Mouse (Mus musculus) T-helper 17 cell (primary cell): ENCODE measurements around the gene Duoxa2.

Experiments used
- in situ Hi-C, 2 experiments: fragments of 300-600 bp; cut with MboI, MseI; formaldehyde crosslinking; loops; 1 replicate in 1 of 2; 2 replicates in 1 of 2; pipeline ENCODE4 v1.15.1; 2025; ENCODE audit warnings: high pct_unique_total_duplicates in 2 of 2

The Duoxa2 gene

DNA sequence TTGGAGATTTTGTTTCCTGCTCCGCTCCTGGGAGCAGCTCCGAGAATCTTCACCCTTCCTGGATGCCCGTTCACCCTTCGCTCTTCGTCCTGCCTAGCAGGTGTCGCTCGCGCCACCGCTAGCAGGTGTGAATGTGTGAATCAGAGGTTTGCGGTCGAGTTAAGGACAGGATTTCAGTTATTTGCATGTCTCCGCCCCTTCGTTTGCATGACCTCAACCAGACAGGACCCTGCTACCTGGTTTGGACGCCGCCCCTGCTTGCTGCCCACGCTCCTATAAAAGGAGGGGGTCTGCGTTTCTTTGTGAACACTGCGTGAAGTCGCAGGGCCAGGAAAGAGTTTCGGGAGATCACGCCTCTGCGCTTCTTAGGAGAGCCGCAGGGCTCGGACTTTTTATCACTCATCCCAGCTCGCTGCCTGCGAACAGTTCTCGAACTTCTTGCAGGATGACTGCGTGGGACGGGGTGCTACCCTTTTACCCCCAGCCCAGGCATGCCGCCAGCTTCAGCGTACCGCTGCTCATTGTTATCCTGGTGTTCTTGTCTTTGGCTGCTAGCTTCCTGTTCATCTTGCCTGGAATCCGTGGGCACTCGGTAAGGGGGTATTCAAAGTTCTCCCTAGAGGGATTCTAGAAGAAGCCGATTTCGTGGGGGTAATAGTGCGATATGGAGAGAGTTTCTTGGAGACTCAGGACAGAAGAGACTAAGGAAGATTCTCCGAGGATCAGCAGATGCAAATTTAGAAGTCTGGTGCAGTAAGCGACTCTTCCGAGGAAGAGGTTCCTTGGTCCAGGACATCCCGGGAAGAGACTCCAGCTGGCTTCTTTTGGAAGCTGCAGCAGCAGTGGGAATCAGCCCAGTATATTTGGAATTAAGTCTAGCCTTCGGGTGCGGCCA is at the start of gene Duoxa2:
Gene Duoxa2, plus strand, starts transcription at position 305 of the 895 bp plus-strand sequence.
- in situ Hi-C loops: no loop called here

DNA sequence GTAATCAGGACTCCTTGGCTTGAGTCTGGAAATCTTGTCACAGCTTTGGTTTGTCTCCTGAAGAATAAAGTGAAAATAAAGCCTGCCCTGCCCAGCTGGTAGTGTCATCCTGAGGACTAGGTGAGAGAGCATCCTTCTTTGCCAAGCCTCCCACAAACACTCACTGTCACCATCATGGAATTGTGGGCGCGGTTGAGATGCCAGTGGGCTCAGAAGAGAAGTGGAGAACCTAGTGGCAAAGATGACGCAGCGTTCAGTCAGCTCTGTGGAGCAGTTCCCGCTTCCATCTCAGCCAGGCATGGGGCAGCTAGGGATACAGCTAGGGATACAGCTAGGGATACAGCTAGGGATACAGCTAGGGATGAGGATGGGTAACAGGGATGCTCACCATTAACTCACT is 42.7 kb upstream of the Duoxa2 start:
- in situ Hi-C loops: no loop called here

DNA sequence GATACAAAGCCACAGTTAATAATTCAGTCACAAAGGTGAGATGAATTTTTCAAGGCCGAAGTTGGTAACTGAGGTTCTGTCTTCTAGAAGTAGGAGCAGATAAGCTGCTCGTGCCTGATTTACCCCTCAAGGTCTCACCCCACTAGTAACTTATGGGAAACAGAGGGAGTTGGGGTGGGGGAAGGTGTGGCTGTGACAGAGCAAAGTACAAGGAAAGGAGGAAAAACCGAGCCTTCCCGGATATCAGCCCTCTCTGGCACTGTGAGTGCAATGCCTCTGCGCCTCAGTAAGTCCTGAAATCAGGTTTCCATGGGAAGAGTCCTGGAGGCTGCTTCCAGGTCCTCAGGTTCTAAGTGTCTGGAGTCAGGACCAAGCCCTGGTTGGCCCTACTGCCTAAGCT is 38.0 kb upstream of the Duoxa2 start:
- in situ Hi-C loops: loop anchor here in 1 of 2 experiments (10.0 kb wide), 1 partner anchor 904 kb away; no protein-coding TSS in a partner anchor

DNA sequence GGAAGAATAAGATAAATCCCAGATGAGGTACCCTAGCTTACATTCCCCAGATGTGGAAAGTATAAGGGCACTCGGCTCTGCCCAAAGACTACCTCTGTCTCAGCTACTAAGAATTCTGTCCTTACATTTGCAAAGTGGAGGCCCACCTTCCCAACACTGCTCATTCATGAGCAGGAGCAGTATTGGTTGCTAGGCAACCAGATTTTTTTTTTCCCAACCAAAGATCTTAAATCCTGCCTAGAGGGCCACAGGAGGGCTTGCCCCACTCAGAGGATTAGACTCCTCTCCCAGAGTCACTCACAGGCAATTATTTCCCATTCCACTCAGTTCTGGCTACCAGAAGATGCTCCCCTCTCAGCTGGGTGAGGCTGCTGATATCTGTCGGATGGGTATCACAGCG is 34.0 kb upstream of the Duoxa2 start:
- in situ Hi-C loops: loop anchor here in 1 of 2 experiments (10.0 kb wide), 1 partner anchor 900 kb away; no protein-coding TSS in a partner anchor

DNA sequence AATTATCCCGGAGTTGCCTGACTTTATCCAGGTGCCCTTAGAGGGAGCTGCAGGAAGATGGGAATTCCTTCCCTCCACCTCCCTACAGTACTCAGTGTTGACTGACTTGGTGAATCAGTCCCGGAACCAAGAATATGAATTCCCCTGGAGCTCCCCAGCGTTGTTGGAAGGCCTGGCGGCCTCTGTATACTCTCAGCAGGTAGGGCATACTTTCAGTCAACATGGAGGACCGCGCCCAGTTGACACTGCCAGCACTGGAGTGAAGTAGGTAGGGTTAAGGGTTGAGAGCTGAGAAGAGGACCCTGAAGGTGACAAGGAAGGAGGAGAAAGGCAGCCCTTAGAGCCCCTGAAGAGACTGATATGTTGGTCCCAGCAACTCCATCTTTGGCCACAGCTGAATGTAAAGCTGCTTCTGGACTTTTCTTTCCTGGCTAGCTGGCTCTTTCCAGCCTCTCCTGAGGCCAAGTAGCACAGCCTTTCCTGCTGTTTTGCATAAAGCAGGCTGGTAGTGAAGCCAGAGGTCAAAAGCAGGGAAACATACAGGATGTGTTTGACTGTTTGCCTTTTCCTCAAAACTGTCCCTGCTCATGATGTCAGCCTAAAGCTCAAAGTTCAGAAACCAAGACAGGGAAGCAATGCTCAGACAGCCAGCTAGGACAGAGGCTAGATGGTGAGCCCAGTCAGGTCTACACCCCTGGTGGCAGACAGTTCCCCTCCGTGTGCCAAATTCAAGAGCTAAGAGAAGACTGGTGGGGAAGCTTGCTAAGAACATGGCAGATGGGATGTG is 32.1 kb upstream of the Duoxa2 start:
- in situ Hi-C loops: loop anchor here in 1 of 2 experiments (10.0 kb wide), 1 partner anchor 898 kb away; no protein-coding TSS in a partner anchor

DNA sequence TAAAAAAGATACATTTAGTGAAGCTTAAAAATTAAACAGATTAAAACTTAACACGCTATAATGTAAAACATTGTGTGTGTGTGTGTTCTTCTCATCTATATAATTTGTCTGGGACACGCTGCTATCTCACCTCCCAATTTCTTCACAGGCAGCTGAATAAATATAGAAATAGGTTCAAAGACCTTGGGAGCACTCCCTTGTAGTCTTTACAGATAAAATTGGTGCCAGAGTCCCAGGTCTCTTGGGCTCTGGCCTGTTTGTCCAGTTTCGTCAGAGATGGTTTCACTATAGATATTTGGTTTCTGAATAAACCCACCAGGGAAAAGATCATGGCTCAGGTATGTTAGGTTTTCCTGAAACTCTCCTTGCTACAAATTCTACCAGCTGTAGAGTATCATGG is 19.9 kb upstream of the Duoxa2 start:
- in situ Hi-C loops: no loop called here

DNA sequence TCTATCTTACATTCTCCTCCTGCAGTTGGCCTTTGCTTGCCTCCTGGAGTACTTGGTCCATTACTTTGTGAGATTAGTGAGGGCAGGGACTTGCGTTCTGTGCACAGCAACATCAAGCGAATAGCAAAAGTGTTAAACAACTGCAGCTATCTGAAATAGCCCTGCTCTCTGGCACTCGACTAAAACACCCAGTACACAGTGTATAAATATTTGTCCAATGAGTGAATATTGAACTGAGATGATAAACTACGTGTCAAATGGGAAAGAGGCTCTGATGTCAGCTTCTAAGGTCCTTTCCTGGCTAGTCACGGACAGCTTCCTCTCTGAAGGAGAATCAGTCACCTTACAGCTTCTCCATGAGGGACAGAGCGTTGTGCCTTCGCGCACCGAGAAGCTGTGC is 14.6 kb upstream of the Duoxa2 start:
- in situ Hi-C loops: no loop called here

DNA sequence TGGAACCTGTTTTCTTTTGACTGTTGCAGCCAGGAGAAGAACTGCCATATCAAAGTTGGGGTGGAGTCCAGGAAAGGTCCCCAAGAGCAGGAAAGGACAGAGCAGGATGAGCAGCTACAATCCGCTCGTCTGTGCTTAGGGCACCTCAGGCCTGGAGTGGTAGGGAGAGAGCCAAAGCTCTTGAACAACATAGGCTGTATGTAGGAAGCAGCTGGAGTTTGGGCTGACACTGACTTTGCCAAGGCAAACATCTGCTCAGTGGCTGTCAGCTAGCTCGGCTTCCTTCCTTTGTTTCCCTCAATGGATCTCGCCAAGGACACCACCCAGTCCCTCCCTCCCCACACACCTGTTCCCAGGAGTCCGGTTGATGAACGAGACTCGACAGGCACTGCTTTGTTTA is 12.6 kb upstream of the Duoxa2 start:
- in situ Hi-C loops: no loop called here

DNA sequence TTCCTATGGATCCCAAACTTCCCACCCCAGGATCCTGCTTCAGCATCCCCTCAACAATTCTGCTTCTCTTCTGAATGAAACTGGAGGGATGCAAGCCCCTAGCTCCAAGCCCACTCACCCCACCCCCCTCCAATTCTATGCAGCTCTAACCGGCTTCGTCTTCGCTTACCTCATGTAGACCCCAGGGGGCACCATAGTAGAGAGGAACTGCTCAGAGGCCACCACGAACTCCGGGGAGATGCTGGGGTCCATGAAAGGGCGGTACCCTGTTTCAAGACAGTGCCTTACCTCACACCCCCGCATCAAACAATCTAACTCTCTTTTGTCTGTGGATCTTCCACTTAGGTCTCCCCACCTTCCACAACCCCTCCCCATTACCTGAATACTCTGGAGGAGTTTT is 3.8 kb upstream of the Duoxa2 start:
- in situ Hi-C loops: no loop called here

DNA sequence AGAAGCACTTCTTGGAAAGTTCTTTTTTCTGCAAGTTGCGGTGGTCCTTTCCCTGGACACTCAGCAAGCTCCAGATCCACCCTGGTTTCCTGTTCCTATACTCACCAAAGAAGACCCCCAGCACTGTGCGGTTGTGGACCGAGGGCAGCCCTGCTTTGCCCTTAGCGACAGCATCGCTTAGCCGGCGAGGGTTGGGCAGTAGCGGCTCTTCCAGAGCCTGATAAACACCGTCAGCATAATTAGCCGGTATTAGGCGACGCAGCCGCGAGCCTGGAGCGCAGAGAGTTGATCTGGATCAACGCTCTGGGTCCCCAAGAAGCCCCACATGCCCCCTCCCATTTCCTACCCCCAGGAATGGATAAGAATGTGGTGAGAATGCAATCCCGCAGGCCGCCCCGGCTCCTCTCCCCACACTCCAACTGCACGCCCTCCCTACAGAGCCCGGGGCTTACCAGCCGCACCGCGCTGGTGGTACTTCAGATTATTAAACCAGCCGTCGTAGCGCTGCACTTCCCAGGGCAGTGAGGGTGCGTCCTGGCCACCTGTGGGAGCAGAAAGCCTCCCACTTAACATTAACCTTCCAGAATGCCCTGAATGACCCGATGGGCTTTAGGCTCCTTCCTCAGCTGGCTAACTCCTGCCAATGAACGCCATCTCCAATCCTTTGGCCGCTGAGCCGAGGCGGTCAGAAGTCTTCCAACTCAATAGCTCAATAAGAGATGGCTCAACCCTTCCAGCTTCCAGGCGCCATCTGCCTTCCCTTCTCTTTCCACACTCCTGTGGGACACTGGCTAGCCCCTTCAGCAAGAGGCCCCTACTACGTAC is 1.2 kb upstream of the Duoxa2 start:
- in situ Hi-C loops: no loop called here

DNA sequence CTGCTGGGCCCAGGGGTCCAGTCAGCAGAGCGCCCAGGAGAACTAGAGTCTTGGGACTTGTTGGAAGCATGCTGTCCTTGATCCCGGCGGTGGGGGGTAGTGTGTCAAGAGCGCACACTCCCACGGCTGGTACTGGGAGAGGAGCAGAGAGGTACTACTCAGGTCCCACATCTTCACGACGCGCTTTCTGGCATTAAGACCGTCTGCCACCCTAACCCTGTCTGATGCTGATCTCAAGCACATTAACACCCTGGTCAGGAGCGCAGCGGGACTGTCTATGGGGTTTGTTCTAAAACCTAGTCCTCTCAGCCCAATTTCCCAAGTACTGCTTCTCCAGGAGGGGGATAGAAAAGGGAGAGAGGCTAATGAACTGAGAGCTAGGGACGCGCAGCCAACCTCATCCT is 602 bp upstream of the Duoxa2 start, which contains the start of gene Duox2:
Gene Duox2, minus strand, starts transcription at position 354 of the 404 bp plus-strand sequence.
- in situ Hi-C loops: no loop called here

DNA sequence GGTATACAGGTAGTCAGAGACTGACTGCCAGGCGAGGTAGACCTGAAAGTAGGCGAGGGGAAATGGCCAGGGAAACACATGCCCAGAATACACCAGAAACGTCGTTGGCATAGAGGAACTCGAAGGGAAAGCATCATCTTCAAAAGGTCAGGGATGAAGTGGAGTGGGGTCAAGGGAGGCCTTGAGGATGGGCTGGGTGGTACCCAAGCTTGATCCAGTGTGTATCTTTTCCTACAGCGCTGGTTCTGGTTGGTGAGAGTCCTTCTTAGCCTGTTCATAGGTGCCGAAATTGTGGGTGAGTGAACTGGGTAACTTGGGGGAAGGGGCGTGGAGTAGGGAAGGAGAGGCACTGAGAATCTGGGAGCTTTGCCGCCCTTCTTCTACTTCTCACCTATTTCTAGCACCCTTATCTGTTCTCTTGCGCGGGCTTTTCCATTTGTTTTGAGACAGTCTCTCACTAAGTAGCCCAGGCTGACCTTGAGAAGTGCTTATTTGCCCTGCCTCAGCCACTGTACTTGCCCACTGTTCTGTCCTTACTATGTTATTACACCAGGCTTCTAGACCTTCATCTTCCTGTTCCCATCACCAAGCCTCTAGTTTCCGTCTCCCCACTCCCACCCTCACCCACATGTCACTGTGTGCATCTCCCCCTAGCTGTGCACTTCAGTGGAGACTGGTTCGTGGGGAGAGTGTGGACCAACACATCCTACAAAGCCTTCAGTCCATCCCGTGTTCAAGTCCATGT is 1.4 kb downstream of the Duoxa2 start:
- in situ Hi-C loops: loop anchor here in 1 of 2 experiments (5.0 kb wide), 1 partner anchor 103 kb away; no protein-coding TSS in a partner anchor

DNA sequence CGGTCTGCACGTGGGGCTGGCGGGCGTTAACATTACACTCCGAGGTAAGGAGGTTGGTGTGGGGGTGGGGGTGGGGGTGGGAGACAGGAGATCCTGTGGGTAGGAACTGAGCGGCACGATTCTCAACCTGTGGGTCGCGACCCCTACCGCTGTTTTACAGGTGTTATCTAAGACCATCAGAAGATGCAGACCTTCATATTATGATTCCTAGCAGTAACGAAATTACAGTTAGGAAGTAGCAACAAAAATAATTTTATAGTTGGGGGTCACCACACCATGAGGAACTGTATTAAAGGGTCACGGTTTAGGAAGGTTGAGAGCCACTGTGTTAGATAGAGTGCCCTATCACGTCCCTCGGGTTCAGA is 1.9 kb downstream of the Duoxa2 start:
- in situ Hi-C loops: loop anchor here in 1 of 2 experiments (5.0 kb wide), 1 partner anchor 103 kb away; no protein-coding TSS in a partner anchor

DNA sequence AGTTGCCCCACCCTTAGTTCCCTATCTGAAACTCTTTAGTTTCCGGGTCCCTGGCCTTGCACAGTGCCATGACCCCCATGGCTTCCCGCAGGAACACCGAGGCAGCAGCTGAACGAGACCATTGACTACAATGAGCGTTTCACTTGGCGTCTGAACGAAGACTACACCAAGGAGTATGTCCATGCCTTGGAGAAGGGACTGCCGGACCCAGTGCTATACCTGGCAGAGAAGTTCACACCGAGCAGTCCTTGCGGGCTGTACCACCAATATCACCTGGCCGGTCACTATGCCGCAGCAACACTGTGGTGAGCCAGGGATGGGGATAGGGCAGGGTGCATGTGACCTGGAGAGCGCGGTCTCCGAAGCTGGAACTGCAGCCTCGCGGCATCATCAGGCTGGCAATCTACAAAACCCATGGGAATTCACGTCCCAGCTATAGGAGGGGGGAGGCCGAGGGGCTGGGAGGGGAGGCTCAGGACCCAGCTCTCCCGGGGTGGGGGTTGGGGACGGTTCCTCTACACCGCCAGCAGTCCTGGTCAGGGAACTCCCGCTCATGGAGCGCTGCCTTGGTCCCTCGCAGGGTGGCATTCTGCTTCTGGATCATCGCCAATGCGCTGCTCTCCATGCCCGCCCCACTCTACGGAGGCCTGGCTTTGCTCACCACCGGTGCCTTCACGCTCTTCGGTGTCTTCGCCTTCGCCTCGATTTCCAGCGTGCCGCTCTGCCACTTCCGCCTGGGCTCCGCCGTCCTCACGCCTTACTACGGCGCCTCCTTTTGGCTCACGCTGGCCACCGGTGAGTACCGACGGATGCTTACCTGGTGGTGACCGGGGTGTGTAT is 2.6 kb downstream of the Duoxa2 start:
- in situ Hi-C loops: loop anchor here in 1 of 2 experiments (5.0 kb wide), 1 partner anchor 104 kb away; no protein-coding TSS in a partner anchor

DNA sequence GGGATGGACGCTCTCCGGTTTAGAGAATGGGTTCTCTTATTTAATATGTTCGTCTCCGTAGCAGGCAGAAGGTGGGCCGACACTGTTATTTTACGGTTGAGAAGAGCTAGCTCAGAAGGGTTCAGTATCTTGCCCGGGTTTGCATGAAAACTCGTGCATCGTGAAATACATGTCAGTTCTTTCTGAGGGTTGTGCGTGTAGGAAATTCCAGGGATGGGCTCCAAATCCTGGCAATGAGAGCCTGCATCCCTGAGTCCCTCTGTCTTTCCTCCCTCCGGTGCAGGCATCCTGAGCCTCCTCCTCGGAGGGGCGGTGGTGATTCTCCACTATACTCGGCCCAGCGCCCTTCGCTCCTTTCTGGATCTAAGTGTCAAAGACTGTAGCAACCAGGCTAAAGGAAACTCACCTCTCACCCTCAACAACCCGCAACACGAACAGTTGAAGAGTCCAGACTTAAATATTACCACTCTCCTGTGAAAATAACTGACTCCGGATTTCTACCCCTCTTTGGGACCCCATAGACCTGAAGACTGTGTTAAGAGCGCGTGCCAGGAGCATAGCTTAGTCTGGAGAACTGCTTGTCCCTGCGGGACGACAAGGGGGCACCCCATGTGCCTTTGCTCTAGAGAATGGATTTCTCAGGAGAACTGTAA is 3.3 kb downstream of the Duoxa2 start:
- in situ Hi-C loops: loop anchor here in 1 of 2 experiments (5.0 kb wide), 1 partner anchor 105 kb away; no protein-coding TSS in a partner anchor

DNA sequence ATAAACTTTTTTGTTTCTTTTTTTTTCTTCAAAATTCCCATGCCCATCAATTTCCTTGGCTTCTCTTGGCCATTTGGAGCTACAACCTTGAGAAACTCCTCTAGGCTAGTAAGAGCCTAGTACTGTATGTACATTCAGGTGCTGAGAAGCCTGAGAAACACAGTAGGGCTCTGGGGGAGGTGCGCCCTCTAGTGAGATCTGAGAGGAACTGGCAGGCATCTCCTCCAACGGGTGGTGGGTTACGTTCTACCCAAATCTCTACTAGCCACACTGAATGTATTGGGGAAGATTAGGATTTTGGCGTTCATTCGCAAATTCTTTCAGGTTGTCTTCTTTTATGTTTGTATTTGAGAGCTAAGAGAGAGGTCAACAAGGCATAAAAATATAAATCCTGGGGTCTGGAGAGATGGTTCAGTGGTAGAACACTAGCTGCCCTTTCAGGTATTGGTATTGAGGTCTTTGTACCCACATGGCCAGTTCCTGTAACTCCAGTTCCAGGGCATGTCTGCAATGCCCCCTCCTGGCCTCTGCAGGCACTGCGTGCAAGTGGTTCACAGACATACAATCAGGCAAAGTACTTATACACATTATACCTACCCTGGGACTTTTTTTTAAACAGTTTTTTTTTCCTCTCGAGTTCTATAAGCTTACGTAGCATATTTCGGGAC is 4.0 kb downstream of the Duoxa2 start:
- in situ Hi-C loops: loop anchor here in 1 of 2 experiments (5.0 kb wide), 1 partner anchor 105 kb away; no protein-coding TSS in a partner anchor

DNA sequence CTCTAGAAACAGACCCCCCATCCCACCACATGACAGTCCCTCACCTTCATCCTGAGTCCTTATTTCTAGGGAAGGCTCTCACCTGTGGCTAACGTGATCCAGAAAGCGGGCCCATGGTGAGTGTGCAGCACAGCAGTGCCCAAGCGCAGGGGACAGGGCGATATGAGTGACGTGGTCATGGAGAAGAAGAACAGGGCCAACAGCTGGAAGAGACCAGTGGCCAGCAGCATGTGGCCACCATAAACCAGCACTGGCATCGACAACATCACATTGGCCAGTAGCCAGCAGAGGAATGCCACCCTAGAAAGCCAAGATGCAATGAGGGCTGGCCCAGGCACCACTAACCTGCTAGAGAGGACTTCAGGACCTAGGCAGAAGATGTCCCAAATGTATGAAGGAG is 5.8 kb downstream of the Duoxa2 start:
- in situ Hi-C loops: loop anchor here in 1 of 2 experiments (5.0 kb wide), 1 partner anchor 107 kb away; no protein-coding TSS in a partner anchor
